Mouse (Mus musculus): ENCODE results near the gene Fshr.

DNA sequence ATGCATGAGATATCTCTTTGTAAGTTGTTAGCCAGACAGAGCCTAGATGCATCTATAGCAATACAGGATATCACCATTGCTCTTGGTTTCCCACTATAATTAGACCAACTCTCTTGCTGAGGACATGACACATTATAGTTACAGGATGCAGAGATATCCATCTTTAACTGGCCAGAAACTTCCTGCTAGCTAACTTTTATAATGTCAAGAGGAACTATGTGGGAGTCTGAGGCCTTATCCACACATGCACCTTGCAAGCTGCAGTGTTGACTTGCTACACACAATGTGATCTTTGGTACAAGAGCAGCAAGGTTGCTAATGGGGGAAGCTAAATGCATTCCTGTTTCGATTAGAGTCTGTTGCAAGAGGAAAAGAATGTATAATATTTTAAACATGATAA is 26.9 kb downstream of the Fshr start:
- TF ChIP-seq POLR2A (IDR thresholded peaks at IDR 0.05; ENCODE audit: borderline replicate concordance, control insufficient read depth, low read depth, low read length), result no peak
- TF ChIP-seq CTCF (IDR thresholded peaks at IDR 0.05; ENCODE audit: control insufficient read depth, insufficient read depth, low read length), result no peak

All from bone marrow, adult 2 months (tissue).